In genomic region chr14:23114456-23114855, GRCm38 (mm10) we compare ENCODE assay signal across 8 mouse cellular contexts.
"Had no signal": no experiment of that assay in that cellular context is flagged by ENCODE, and none has a peak within 500 bp of the region (broad histone marks: within the 10 kb centered on the region; RNA-seq: fewer than 3 reads in every experiment).

No protein-coding gene starts in this region.

- H3K4me3 ChIP-seq: limb, embryonic 13.5 days; midbrain, embryonic 13.5 days; neural tube, embryonic 12.5 days had no signal

- H3K4me2 ChIP-seq: limb, embryonic 13.5 days; midbrain, embryonic 13.5 days; neural tube, embryonic 12.5 days had no signal

- H3K36me3 ChIP-seq: limb, embryonic 13.5 days; midbrain, embryonic 13.5 days; neural tube, embryonic 12.5 days had no signal

- H3K9ac ChIP-seq: limb, embryonic 13.5 days; liver, embryonic 14.5 days; midbrain, embryonic 13.5 days; neural tube, embryonic 12.5 days had no signal

- H3K27me3 ChIP-seq: limb, embryonic 13.5 days; midbrain, embryonic 13.5 days; neural tube, embryonic 12.5 days had no signal

- H3K9me3 ChIP-seq: limb, embryonic 13.5 days; midbrain, embryonic 13.5 days; neural tube, embryonic 12.5 days had no signal

- DNase-seq: layer of hippocampus, postnatal 36 days; right cerebral cortex, postnatal 25 days; thymus, adult 18-20 months; thymus, postnatal 25 days had no signal

- H3K27ac ChIP-seq: limb, embryonic 13.5 days; liver, embryonic 14.5 days; midbrain, embryonic 13.5 days; neural tube, embryonic 12.5 days had no signal

- ATAC-seq: midbrain, embryonic 13.5 days had no signal

- H3K4me1 ChIP-seq: neural tube, embryonic 12.5 days had no signal
